Mouse (Mus musculus) spleen, postnatal 4 days (tissue): ENCODE data around the gene Olfr1111.
"Not testable (repeated sequence)": the region's sequence is repeated elsewhere in the genome, so short reads cannot be mapped to it uniquely, and the experiment has no call there.

ENCODE experiments used
- DNase-seq, 2 experiments: peaks; one replicate each; pipeline ENCODE4 v3.0.0; 2022; ENCODE audit warnings: low spot score in 2 of 2

Olfr1111 gene

GRCm38 (mm10) chr2:87152524-87152923, at the start of gene Olfr1111:
Gene Olfr1111, minus strand, starts transcription at chr2:87152624.
- DNase-seq, result no peak

- DNase-seq, result no peak
These were observed 35.1 kb upstream of the Olfr1111 start, which contains the start of gene Olfr1112 for GRCm38 (mm10) chr2:87187498-87187897. Gene Olfr1112, plus strand, starts transcription at chr2:87187798.

GRCm38 (mm10) chr2:87167731-87168130, 15.3 kb upstream of the Olfr1111 start:
- not testable (repeated sequence) for DNase-seq

GRCm38 (mm10) chr2:87140200-87140599, 12.2 kb downstream of the Olfr1111 start, which contains the start of gene Olfr1110:
Gene Olfr1110, minus strand, starts transcription at chr2:87140300.
- DNase-seq, result no peak

GRCm38 (mm10) chr2:87114467-87114866, 38.0 kb downstream of the Olfr1111 start, which contains the start of gene Olfr259:
Gene Olfr259, minus strand, starts transcription at chr2:87114567.
- no peak for DNase-seq
